Mouse (Mus musculus) brown adipose tissue, adult 24 weeks (tissue): Measurements from ENCODE around the gene Zdhhc14. TPM values are rescaled to one million over a fixed set of nuclear protein-coding genes. Genes with fewer than 3 reads are reported as not detected.

ENCODE experiments used
- H3K27ac ChIP-seq: fragments of 200-500 bp; replicated peaks from 2 replicates; pipeline ENCODE4 v1.5.1; 2012; ENCODE audit warnings: low read depth, mild to moderate bottlenecking, low read length
- H3K4me1 ChIP-seq: fragments of 200-500 bp; 2 replicates; pipeline ENCODE4 v1.6.1; 2012; ENCODE audit warnings: low read length, mixed read lengths; ENCODE audit not compliant: control insufficient read depth, insufficient read depth, insufficient read length
- H3K4me3 ChIP-seq: fragments of 200-500 bp; 2 replicates; pipeline ENCODE4 v1.5.1; 2012; ENCODE audit warnings: low read depth, mild to moderate bottlenecking, low read length, moderate library complexity; ENCODE audit not compliant: insufficient read depth
- polyA plus RNA-seq: library from polyadenylated mRNA; stranded (reverse); fragments of >200 nt; gene quantifications from 2 replicates; pipeline ENCODE4 v1.2.4, GENCODE M21; 2012; ENCODE audit not compliant: missing spikeins, insufficient read depth, insufficient read length

Zdhhc14 gene
- polyA plus RNA-seq, 1 experiment: 3.1 TPM

- Histone ChIP-seq H3K4me3 (no peak overlapping the region), H3K4me1 (peaks cover 10% of the 10 kb centered on the region; the same call in 1 of the 2 replicates), H3K27ac (no peak overlapping the region)
These were observed 134.0 kb downstream of the Zdhhc14 start for GRCm38 (mm10) chr17:5626402-5626801.

GRCm38 (mm10) chr17:5627664-5628063 lies 135.3 kb downstream of the Zdhhc14 start:
- H3K4me3 ChIP-seq: no peak overlapping the region
- H3K27ac ChIP-seq: no peak overlapping the region
- H3K4me1 ChIP-seq: peaks cover 10% of the 10 kb centered on the region; the same call in 1 of the 2 replicates

GRCm38 (mm10) chr17:5629651-5630050 lies 137.3 kb downstream of the Zdhhc14 start:
- Histone ChIP-seq H3K4me3 (no peak overlapping the region), H3K4me1 (peaks cover 5% of the 10 kb centered on the region; the same call in 1 of the 2 replicates), H3K27ac (no peak overlapping the region)

- Histone ChIP-seq H3K4me1 (no peaks in the 10 kb centered on the region; the same call in 1 of the 2 replicates), H3K27ac (no peak overlapping the region), H3K4me3 (no peak overlapping the region)
These were observed 142.9 kb downstream of the Zdhhc14 start for GRCm38 (mm10) chr17:5635254-5635653.

- Histone ChIP-seq H3K4me1 (no peaks in the 10 kb centered on the region; the same call in none of the 2 replicates), H3K27ac (no peak overlapping the region), H3K4me3 (no peak overlapping the region)
These were observed 149.1 kb downstream of the Zdhhc14 start for GRCm38 (mm10) chr17:5641436-5641835.

- no peaks in the 10 kb centered on the region; the same call in 1 of the 2 replicates for H3K4me1 ChIP-seq
- H3K4me3 ChIP-seq: no peak overlapping the region
- H3K27ac ChIP-seq: no peak overlapping the region
These were observed 150.8 kb downstream of the Zdhhc14 start for GRCm38 (mm10) chr17:5642918-5643721.

GRCm38 (mm10) chr17:5650124-5650523 lies 157.8 kb downstream of the Zdhhc14 start:
- H3K4me1 ChIP-seq: peaks cover 6% of the 10 kb centered on the region; the same call in 1 of the 2 replicates
- H3K27ac ChIP-seq: no peak overlapping the region
- no peak overlapping the region for H3K4me3 ChIP-seq

- no peak overlapping the region for H3K27ac ChIP-seq
- H3K4me1 ChIP-seq: peaks cover 6% of the 10 kb centered on the region; the same call in 1 of the 2 replicates
- H3K4me3 ChIP-seq: no peak overlapping the region
These were observed 158.3 kb downstream of the Zdhhc14 start for GRCm38 (mm10) chr17:5650642-5651041.

- H3K27ac ChIP-seq: no peak overlapping the region
- no peak overlapping the region for H3K4me3 ChIP-seq
- peaks cover 6% of the 10 kb centered on the region; the same call in 1 of the 2 replicates for H3K4me1 ChIP-seq
These were observed 159.2 kb downstream of the Zdhhc14 start for GRCm38 (mm10) chr17:5651551-5651950.

- H3K4me3 ChIP-seq: no peak overlapping the region
- no peak overlapping the region for H3K27ac ChIP-seq
- H3K4me1 ChIP-seq: peaks cover 6% of the 10 kb centered on the region; the same call in 1 of the 2 replicates
These were observed 161.6 kb downstream of the Zdhhc14 start for GRCm38 (mm10) chr17:5653981-5654380.

GRCm38 (mm10) chr17:5655536-5655935 lies 163.2 kb downstream of the Zdhhc14 start:
- peaks cover 6% of the 10 kb centered on the region; the same call in 1 of the 2 replicates for H3K4me1 ChIP-seq
- no peak overlapping the region for H3K27ac ChIP-seq
- no peak overlapping the region for H3K4me3 ChIP-seq

- no peaks in the 10 kb centered on the region for H3K4me1 ChIP-seq
- H3K27ac ChIP-seq: no peak overlapping the region
These were observed 168.1 kb downstream of the Zdhhc14 start for GRCm38 (mm10) chr17:5660317-5661080.

GRCm38 (mm10) chr17:5666652-5667051 lies 174.3 kb downstream of the Zdhhc14 start:
- no peak overlapping the region for H3K4me3 ChIP-seq
- no peaks in the 10 kb centered on the region for H3K4me1 ChIP-seq
- H3K27ac ChIP-seq: no peak overlapping the region

More at GRCm38 (mm10) chr17:5660317-5661080, 168.1 kb downstream of the Zdhhc14 start:
- H3K4me3 ChIP-seq: no peak overlapping the region

- Histone ChIP-seq H3K27ac (no peak overlapping the region), H3K4me3 (no peak overlapping the region), H3K4me1 (no peaks in the 10 kb centered on the region)
These were observed 176.1 kb downstream of the Zdhhc14 start for GRCm38 (mm10) chr17:5668456-5668855.

- Histone ChIP-seq H3K4me1 (no peaks in the 10 kb centered on the region), H3K4me3 (no peak overlapping the region), H3K27ac (no peak overlapping the region)
These were observed 176.6 kb downstream of the Zdhhc14 start for GRCm38 (mm10) chr17:5668981-5669380.
